Mouse (Mus musculus) liver, postnatal 0 days (tissue): Measurements from ENCODE around the gene Sdk1.

Experiments used
- CTCF ChIP-seq: sonication (generic); IDR thresholded peaks from 2 replicates; pipeline ENCODE4 v1.5.1; 2016; ENCODE audit warnings: antibody characterized with exemption, low read depth
- EP300 ChIP-seq: IDR thresholded peaks from 2 replicates; pipeline ENCODE4 v1.6.1; 2016; ENCODE audit warnings: antibody characterized with exemption, low read depth, mild to moderate bottlenecking

- TF ChIP-seq CTCF (no peak), EP300 (no peak)
These were observed 127.3 kb downstream of the Sdk1 start for GRCm38 (mm10) chr5:141368567-141368966.
